Mouse (Mus musculus): Measurements from ENCODE around the gene Ormdl3.
A peak's percentile ranks its signal among the peaks of the same experiment; 100 is the strongest.
"Not testable (repeated sequence)": the region's sequence is repeated elsewhere in the genome, so short reads cannot be mapped to it uniquely, and the experiment has no call there.

Ormdl3 gene

GRCm38 (mm10) chr11:98586892-98587563, at the start of gene Ormdl3:
Ormdl3 (minus strand) TSS chr11:98587368.
- DNase-seq (ENCODE audit: low read depth, low spot score), result peak; percentile 99

GRCm38 (mm10) chr11:98635312-98635970, 48.3 kb upstream of the Ormdl3 start:
- DNase-seq (ENCODE audit: low read depth, low spot score), result peak; percentile 43

- no peak for DNase-seq (ENCODE audit: low read depth, low spot score)
Measured at GRCm38 (mm10) chr11:98630646-98631045, 43.5 kb upstream of the Ormdl3 start.

GRCm38 (mm10) chr11:98628706-98629105, 41.5 kb upstream of the Ormdl3 start:
- DNase-seq (ENCODE audit: low read depth, low spot score), result no peak

GRCm38 (mm10) chr11:98625611-98626410, 38.6 kb upstream of the Ormdl3 start, which contains the start of the genes Gm12355 and Gsdma3:
Gm12355 (minus strand) TSS chr11:98625661.
Gsdma3 (plus strand) TSS chr11:98626360.
- DNase-seq (ENCODE audit: low read depth, low spot score), result no peak

- DNase-seq (ENCODE audit: low read depth, low spot score), result not testable (repeated sequence)
Measured at GRCm38 (mm10) chr11:98624381-98624780, 37.2 kb upstream of the Ormdl3 start.

- not testable (repeated sequence) for DNase-seq (ENCODE audit: low read depth, low spot score)
Measured at GRCm38 (mm10) chr11:98623981-98624380, 36.8 kb upstream of the Ormdl3 start.

- no peak for DNase-seq (ENCODE audit: low read depth, low spot score)
Measured at GRCm38 (mm10) chr11:98620791-98621190, 33.6 kb upstream of the Ormdl3 start.

GRCm38 (mm10) chr11:98606763-98607162, 19.6 kb upstream of the Ormdl3 start:
- DNase-seq (ENCODE audit: low read depth, low spot score), result peak; percentile 79

GRCm38 (mm10) chr11:98604911-98605310, 17.7 kb upstream of the Ormdl3 start:
- not testable (repeated sequence) for DNase-seq (ENCODE audit: low read depth, low spot score)

- no peak for DNase-seq (ENCODE audit: low read depth, low spot score)
Measured at GRCm38 (mm10) chr11:98603953-98604352, 16.8 kb upstream of the Ormdl3 start.

GRCm38 (mm10) chr11:98602090-98602690, 15.0 kb upstream of the Ormdl3 start:
- no peak for DNase-seq (ENCODE audit: low read depth, low spot score)

GRCm38 (mm10) chr11:98599291-98599690, 12.1 kb upstream of the Ormdl3 start:
- DNase-seq (ENCODE audit: low read depth, low spot score), result no peak

GRCm38 (mm10) chr11:98598851-98599290, 11.7 kb upstream of the Ormdl3 start:
- no peak for DNase-seq (ENCODE audit: low read depth, low spot score)

GRCm38 (mm10) chr11:98597991-98598390, 10.8 kb upstream of the Ormdl3 start, which contains the start of gene Lrrc3c:
Lrrc3c (plus strand) TSS chr11:98598291.
- DNase-seq (ENCODE audit: low read depth, low spot score), result no peak

GRCm38 (mm10) chr11:98597363-98597762, 10.2 kb upstream of the Ormdl3 start:
- DNase-seq (ENCODE audit: low read depth, low spot score), result peak; percentile 82

GRCm38 (mm10) chr11:98595955-98596354, 8.8 kb upstream of the Ormdl3 start:
- no peak for DNase-seq (ENCODE audit: low read depth, low spot score)

- no peak for DNase-seq (ENCODE audit: low read depth, low spot score)
Measured at GRCm38 (mm10) chr11:98595473-98595872, 8.3 kb upstream of the Ormdl3 start.

- no peak for DNase-seq (ENCODE audit: low read depth, low spot score)
Measured at GRCm38 (mm10) chr11:98595021-98595420, 7.9 kb upstream of the Ormdl3 start.

- DNase-seq (ENCODE audit: low read depth, low spot score), result no peak
Measured at GRCm38 (mm10) chr11:98590548-98591445, 3.6 kb upstream of the Ormdl3 start.

- DNase-seq (ENCODE audit: low read depth, low spot score), result no peak
Measured at GRCm38 (mm10) chr11:98589306-98589705, 2.1 kb upstream of the Ormdl3 start.
